Mouse (Mus musculus) CD4-positive, CD25-positive, alpha-beta regulatory T cell, adult 2 months (primary cell): ENCODE measurements around the gene Bicral.
A peak's percentile ranks its signal among the peaks of the same experiment; 100 is the strongest.
"Not testable (repeated sequence)": the region's sequence is repeated elsewhere in the genome, so short reads cannot be mapped to it uniquely, and the experiment has no call there.

Experiments
- DNase-seq: peaks from one replicate; pipeline ENCODE4 v3.0.0-alpha.2; 2012; ENCODE audit warnings: low read depth, low spot score

Gene Bicral

GRCm38 (mm10) chr17:46875626-46876025 lies 17.3 kb upstream of the Bicral start:
- DNase-seq = peak; percentile 37

- DNase-seq = no peak
Observed at GRCm38 (mm10) chr17:46874133-46874532, 15.9 kb upstream of the Bicral start.

DNA sequence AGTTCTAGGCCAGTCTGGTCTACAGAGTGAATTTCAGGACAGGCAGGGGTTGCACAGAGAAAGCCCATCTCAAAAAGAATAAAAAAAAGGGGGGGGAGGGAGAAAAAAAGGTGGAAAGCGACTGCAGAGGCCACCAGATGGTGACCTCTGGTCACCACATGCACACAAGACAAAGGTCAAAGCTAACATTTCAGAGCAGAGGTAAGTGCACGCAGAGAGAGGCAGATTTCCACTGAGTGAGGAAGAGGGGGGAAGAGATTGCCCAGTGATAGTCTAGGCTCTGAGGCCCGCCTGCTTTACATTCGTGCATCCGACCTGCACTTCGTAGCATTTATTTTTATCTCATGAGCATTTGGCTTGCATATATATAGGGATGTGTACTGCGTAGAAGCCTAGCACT lies 14.5 kb upstream of the Bicral start:
- no peak for DNase-seq

- peak; percentile 72 for DNase-seq
Observed at GRCm38 (mm10) chr17:46870913-46871312, 12.6 kb upstream of the Bicral start.

DNA sequence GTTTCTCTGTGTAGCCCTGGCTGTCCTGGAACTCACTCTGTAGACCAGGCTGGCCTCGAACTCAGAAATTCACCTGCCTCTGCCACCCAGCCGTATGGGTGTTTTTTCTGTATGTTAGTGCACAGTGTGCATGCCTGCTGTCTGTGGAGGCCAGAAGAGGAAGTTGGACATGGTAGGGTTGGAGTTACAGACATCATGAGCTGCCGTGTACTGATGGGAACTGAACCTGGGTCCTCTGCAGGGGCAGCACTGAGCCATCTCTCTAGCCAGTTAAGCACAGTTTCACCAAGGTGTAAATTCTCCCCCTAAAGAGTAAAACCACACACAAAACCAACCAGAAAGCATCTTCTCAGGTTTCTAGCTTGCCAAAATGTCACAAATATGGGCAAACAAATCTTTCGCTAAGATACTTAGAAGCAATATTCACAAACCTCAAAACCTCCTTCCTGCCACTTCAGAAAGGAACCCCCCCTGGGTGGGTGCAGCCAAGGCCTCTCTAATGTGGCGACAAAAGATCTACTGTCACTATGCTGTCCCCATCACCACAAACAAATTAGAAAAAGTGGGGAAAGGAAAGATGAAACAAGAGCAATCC lies 12.0 kb upstream of the Bicral start:
- peak; percentile 71 for DNase-seq

DNA sequence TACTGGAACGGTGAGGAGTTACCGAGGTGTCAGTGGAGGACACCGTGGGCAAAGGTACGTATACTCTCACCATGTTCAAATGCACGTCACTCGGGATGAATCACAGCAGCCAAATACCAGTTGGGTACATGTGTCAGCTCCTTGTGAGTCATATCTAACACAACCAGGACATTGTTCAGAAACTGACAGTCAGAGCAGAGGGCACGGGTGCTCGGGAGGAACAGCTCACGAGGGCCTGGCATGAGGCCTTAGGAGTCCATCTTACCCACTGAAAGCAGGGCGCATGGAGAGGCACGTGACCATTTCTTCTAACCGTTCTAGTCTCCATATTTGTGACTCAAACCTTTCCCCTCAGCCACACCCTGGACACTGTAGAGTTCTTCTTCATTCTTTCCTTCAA lies 8.6 kb upstream of the Bicral start:
- DNase-seq = no peak

DNA sequence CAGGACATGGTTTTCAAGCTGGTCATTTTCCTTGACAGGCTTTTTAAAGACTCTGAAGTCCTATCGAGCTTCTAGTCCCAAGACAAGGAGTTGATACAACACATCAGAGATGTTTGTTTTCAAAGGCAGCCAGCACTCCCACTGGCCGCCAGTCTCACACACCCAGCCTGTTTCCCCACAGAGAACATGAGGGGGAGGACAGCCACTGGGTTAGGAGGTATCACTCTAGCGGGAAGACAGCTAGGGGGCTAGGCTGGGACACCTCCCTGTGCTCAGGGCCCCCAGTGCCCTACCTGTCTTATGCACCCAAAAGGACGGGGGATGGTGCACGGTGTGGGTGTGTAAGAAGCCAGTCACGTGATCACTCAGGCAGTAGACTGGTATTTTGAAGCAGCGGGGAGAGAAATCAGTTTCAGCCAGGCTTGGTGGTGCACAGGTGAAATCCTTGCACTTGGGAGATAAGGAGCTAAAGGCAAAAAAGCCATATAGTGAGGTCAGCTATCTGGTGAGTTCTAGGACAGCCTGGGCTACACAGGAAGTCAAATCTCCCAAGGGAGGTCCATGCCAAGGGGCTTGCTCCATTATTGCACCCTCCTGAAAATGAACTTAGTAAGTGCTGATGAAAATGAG lies 6.4 kb upstream of the Bicral start:
- no peak for DNase-seq

DNA sequence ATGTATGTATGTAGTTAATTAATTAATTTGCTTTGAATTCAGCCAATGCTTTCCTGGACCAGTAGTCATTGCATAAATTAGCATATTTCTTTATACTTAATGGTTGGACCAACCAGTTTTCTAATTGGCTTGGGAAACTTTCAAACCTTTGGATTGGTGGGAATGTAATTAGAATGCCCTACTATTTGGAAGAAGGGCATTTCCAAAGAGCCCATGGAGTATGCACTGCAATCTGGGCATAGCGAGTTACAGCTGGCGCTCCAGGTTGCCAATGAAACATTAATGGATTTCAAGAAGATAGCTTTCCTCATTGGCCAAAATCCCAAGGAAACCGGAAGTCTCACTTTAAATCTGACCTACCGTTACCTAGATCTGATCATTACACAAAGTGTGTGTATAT lies 1.8 kb upstream of the Bicral start:
- no peak for DNase-seq

- peak; percentile 48 for DNase-seq
Observed at GRCm38 (mm10) chr17:46858749-46859444, 615 bp upstream of the Bicral start.

- peak; percentile 83 for DNase-seq
Observed at GRCm38 (mm10) chr17:46857361-46857902, 850 bp downstream of the Bicral start.

DNA sequence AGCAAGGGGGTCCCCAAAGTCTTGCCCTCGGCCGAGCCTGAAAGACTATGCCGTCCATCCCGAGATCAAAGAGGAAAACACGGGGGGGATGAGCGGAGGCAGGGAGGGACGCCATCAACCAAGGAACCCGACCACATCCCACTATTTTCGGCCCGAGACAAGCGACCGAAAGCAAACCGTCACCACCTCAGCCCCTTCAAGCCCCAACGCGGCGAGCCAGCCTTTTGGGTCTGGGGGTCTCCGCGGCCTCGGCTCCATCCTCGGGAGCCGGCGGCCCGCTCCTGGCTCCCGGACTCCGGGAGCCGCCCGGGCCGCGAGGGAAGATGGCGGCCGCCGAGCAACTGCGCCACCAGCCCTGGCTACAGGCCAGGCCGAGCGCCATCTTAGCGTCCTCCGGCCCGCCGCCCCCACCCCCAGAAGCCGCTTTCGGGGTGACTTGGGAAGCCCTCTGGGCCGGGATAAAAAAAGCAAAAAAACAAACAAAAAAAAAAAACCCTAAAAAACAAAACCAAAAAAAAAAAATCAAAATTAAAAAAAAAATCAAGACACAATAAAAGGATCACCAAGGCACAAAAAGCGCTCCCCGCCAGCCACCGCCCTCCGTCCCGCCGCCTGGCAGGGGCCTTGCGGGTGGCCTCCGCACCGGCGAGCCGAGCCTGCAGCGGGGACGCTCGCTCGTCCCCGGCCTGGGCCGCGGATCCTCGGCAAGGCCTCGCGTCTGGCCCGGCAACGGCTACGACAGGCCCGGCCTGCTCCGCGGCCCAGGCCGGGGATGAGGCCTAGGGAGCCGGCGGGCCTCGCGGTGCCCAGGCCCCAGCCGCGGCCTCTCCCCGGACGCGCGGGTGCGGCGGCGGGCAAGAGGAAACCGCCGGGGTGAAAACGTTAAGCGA lies 1.6 kb downstream of the Bicral start:
- DNase-seq = peak; percentile 93

DNA sequence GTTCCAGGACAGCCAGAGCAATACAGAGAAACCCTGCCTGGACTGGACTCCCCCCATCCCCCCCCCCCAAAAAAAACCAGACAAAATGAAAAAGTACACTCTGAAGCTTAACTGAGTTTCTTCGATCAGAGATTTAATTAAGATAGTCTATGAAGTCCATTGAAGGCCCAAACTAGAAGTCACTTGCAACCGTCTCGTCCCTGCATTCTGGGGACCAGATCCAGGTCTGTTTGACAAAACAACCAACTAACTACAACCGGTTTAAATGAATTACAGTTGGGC lies 2.2 kb downstream of the Bicral start:
- DNase-seq = no peak

- peak; percentile 38 for DNase-seq
Observed at GRCm38 (mm10) chr17:46855328-46856106, 2.8 kb downstream of the Bicral start.

DNA sequence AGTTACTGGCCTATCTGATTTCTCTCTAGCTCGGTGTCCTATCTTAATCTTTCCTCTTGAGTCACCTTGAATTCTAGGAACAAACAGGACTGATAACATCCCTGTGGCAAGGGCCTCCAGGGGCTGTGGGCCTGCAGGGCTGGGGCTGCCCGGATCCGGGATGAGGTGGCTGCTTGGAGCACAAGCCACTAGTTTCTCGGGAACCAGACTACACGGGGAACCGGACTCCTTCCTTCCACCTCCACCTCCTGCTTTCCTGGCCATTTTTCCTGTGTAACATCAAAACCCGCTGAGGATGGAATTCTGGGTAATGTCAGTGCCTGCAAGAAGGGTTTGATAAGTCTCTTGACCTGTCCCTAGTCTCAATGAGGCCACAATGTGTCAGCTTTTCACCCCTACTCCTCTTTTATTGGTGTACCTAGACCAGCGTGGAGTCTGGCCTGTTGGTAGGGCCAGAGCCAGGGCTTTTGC lies 3.6 kb downstream of the Bicral start:
- DNase-seq = no peak

DNA sequence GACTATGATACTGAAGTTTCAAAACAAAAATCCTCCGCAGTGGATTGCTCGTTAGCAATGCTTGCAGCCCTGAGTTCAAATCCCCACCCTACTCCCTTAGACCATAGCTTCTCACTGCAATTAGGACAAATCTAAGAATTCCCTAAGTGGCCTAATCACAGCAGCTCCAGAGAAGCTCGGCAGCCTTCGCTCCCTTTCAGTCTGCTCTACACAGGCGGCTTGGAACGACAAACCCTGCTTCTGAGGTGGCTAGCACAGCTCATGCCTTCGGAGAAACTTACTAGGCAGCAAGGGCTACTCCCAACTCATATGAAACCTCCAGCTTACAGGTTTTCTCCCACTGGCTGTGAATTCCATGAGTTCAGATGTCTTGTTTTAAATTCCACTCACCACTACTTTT lies 4.2 kb downstream of the Bicral start:
- DNase-seq = no peak

DNA sequence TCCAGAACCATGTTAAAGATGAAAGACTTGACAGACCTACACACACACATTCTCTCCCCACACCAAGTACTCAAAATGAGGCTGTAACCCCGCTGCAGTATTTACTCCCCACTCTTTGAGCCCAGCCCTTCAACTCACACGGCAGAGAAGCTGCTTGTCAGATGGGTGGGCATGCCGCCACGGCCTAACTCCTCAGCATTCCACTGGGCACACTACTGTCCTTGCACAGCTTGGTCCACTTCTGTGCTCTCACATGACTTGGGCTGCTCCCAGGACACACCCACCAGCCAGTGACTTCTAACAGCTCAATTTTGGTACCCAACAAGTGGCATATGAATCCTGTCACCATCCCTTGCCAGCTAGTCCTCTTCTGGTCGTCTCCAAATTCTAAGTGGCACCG lies 5.0 kb downstream of the Bicral start:
- DNase-seq = no peak

- peak; percentile 19 for DNase-seq
Observed at GRCm38 (mm10) chr17:46852725-46853124, 5.6 kb downstream of the Bicral start.

DNA sequence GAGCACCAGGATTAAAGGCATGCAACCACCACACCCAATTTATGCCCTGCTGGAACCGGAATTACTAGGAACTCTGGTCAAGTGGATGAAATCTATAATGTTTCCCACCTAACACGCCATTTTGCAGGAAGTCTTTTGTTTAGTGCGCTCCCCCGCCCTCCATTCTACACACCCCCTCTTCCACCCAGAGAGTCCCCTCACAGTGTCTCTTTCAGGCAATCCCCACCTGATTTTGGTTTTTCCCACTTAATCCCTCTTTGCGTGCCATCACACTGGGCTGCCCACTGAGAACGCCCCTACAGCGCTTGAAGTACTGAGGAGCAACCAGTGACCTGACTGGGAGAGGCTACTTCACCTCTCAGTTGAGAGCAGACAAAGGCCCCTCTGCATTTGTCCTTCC lies 11.1 kb downstream of the Bicral start:
- no peak for DNase-seq

DNA sequence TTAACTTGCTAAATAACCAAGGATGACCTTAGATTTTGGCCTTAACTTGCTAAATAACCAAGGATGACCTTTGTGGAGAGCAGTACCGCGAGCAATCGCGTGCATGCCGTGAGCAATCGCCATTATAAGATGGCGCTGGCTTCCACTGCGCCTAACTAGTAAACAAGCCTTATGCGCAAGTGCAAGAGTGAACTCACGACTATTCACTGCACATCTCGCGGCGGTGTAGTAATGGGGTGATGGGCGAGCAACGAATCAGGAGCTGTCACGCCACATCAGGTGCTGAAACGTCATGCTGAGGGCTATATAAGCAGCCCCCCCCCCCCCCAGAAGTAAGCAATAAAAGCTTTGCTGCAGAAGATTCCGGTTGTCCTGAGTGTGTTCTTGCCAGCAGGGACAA lies 11.7 kb downstream of the Bicral start:
- not testable (repeated sequence) for DNase-seq

DNA sequence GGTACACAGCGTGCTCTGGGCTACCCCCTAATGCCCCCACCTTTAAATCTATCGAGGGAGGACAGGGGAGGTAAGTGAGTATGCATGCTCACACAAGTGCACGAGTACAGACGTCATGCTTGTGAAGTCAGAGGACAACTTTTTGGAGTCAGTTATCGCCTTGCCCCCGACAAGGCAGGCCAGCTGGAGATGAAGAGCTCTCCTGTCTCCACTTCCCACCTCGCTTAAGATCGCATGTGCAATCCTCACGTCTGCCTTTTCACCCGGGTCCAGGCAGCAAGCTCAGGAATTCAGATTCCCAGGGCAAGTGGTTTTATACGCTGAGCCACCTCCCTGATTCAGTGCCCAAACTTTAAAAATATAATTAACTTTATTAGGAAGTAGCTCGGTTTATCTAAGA lies 13.0 kb downstream of the Bicral start:
- no peak for DNase-seq

DNA sequence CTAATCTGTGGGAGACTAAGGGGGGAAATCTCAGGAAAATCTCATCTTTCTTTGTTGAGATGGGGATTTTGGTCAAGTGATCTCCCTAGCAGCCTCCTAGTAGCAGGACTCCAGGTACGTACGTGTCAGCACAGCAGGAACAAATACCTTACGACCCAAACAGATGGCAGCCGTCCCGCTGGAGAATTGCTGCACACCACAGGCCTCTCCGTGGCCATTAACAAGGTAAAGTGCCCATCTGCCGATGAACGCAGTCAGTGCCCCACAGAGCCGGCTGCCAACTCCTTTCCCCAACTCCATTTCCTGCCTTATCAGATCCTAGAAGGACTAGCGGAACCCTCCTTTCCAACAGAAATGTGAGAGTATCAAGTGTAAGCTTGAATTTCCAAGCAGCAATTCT lies 13.5 kb downstream of the Bicral start:
- DNase-seq = no peak
